Mouse (Mus musculus) G1E (cell line): ENCODE measurements around the gene Gm21958.

Experiments
- CTCF ChIP-seq: IDR thresholded peaks from 2 replicates; pipeline ENCODE4 v1.5.1; 2012; ENCODE audit warnings: low read depth, low read length, inconsistent platforms, mixed read lengths
- GATA1 ChIP-seq: IDR thresholded peaks from 2 replicates; pipeline ENCODE4 v1.6.1; 2012; ENCODE audit warnings: borderline replicate concordance, low read length, inconsistent platforms, mixed read lengths
- TAL1 ChIP-seq: conservative IDR thresholded peaks from 2 replicates; pipeline ENCODE4 v1.6.1; 2012; ENCODE audit warnings: low read depth, low read length, inconsistent platforms, mixed read lengths

- TF ChIP-seq GATA1 (no peak), CTCF (no peak), TAL1 (no peak)
These were observed 13.9 kb upstream of the Gm21958 start for GRCm38 (mm10) chr3:54728100-54728499.
